Mouse (Mus musculus): ENCODE measurements at regions not wholly inside any gene's neighbourhood (a gene's known extent, or its start where the extent isn't known, plus 50 kb on each side); places are given as distances from the start of the nearest gene placed in this dataset.

DNA sequence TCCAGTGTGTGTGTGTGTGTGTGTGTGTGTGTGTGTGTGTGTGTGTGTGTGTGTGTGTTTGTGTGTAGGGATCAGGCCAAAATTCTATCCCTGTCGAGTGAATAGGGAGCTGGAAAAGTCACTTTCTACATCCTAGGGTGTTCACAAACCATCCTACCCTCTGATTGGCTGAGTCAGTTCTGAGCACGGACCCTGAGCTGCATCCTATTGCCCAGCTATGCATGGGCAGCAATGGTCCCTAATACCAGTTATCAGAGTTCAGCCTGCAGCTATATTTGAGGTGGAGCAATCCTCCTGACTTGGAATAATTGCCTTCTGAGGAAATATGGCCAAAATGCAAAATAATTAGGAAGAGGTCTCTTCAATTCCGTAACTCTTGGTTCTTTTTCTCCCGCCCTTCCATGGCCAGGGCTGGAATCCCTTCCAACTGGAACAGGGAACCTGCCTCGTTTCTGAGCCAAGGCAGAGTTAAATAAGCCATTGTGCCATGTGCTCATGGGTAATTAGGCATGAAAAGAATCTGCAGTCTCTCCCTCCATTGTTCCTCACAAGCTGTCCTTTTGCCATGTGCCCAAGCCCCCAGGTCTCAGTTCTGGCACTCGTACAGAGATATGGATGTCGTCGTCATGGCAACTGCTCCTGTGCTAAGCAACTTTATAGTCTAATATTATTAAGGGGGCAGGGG, 141.5 kb upstream of the Ubash3b start:
- no peak for DNase-seq

GRCm38 (mm10) chr9:41286145-41286468, 124.6 kb upstream of the Ubash3b start:
- no peak for DNase-seq

DNA sequence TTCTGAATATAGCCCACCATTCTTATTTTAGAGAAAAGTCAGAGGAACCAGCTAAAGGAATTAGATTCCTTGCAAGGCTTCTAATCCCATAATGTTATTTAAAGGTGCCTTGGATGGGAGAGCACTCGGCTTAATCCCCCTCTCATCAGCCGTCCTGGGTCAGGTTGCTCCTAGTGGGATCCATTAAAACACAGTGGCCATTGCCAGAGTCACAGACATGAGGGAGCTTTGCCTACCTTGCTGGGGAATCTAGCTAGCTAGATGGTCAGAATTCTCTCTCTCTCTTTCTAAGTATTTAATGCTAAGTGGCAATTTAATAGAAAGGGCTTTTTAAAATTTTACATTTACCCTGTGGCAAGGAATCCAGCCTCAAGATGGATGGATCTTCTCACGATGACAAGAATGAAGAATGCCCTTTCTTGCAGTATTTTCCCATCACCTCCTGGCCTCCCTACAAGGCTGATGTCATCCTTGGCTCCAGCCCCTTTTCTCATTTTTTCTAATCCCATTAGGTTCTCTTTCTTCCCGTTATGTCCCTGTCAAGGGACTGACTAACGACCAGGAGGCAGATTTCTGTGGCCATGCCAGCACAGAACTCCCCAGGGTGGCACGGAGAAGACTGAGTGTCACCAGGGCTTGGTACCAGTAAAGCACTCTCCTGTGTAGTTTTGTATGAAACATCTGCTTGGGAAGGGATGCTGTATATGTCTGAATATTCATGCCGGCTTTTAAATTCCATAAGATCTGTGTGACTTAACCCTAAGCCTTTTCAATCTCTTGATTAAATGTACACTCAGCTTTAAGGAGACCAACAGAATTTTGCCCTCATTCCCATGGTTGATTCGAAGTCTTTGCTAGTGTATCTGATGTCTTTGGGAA, 124.0 kb upstream of the Ubash3b start:
- DNase-seq: no peak

- no peak for DNase-seq
Measured at GRCm38 (mm10) chr9:41277726-41278125, 116.2 kb upstream of the Ubash3b start.

DNA sequence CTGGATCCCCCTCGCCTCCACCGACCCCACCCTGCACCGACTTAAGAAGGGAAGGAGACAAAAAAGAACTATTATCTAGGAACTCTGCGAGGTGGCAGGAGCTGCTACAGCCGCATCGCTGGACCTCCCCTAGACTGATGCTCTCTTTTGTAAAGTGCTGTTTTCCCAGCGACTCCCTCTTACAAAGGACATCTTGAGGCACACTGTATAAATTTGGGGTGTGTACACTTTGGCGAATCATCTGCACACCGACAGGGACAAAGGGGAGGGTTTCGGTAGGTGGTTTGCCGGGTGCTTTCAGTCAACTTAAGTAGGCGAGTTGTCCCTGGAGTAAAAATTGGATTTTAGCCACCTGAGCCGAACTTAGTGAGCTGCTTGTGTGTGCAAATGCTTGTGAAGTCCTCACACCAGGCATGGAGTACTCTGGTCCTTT, 112.4 kb upstream of the Ubash3b start:
- DNase-seq: no peak

DNA sequence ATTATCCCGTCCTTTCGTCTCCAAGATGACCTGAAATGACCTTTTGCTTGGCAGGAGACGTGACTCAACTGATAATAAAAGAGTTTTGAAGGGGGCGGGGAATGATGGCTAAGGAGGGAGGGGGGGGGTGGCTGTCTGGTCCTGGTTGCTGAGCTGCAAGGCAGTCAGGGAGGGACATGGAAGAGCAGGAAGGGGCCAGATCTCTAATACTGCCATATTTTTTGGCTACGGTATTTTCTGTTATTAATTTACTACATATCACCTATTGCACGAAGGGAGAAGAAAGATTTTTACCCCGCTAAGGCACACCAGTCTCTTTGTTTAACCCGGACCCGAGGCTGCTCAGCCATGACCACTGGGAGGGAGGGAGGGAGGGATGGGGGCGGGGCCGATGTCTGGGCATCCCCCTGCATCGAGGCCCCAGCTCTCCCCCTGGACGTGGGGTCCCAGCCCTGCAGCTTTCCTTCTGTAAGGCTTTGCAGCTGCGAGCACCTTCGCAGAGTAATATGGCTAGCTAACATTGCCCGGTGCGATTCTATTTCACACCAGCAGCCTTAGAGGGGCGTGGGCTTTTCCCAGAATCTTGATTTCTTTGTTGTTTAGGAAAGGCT, 111.8 kb upstream of the Ubash3b start:
- peak; percentile 42 for DNase-seq

DNA sequence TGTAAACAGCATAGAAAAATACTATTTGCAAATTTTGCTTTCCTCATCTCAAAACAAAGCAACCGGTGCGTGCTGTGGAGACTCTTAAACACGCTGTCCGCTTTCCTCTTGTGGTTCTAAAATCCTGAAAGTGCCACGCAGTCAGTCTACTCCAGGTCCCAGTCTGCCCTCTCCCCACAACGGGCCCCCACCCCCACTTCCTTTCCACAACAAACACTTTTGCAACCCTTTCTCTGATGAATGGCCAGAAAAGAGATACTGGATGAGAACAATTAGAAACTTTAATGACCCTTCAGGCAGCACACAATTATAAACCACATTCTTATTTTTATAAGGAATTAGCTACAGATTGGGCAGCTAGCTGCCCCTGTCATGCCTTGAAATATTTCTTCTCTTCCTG, 111.1 kb upstream of the Ubash3b start:
- DNase-seq: no peak

DNA sequence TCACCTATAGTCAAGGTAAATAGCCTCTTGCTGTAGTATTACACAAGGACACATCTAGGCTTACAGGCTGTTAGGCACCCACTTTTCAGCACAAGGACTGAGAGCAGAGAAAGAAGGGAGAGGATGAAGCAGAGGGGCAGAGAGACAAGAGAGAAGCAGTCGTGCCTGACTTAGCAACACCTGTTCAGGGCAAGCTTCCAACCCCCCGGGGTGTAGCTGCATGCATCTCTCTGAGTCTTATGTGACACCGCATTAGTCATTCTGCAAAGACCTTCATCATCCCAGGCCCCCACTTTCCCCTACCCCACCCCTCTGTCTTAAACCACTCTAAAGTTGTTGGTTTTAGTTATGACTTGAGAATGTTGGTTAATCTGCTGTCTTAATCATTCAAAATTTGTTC, 106.6 kb upstream of the Ubash3b start:
- no peak for DNase-seq

GRCm38 (mm10) chr9:41264485-41264884, 103.0 kb upstream of the Ubash3b start:
- no peak for DNase-seq

- DNase-seq: no peak
Measured at GRCm38 (mm10) chr9:41257244-41257643, 95.7 kb upstream of the Ubash3b start.

DNA sequence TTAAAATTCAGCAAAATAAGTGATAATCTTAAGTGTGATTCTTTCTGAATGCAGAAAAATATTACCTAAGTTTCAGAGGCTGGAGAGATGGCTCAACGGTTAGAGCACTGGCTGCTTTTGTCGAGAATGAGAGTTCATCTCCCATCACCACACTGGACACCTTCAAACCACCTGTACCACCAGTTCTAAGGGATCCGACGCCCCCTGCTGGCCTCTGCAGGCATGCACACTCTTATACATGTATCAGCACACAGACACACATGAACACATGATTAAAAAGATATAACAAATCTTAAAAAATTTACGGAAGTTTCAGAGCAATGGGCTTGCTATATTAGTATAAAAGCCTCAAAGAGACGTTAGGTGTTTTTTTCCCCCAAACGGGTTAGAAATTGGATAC, 80.9 kb upstream of the Ubash3b start:
- DNase-seq: no peak

DNA sequence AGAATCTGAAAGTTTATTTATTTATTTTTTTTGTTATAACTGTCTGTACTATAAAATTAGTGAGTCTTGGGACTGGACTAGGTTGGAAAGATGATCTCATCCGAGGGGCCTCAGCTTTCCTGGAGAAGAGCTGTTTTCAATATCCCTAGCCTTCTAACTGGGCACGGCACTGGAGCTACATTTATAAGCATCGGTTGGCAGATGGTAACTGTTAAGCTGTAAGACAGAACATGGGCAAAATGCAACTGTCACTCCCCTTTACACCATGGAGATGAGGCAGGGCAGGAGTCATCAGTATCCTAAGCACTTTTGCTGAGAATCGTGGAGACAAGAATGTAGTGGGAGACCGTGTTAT, 77.6 kb upstream of the Ubash3b start:
- no peak for DNase-seq

GRCm38 (mm10) chr9:41238395-41239096, 77.0 kb upstream of the Ubash3b start:
- no peak for DNase-seq

DNA sequence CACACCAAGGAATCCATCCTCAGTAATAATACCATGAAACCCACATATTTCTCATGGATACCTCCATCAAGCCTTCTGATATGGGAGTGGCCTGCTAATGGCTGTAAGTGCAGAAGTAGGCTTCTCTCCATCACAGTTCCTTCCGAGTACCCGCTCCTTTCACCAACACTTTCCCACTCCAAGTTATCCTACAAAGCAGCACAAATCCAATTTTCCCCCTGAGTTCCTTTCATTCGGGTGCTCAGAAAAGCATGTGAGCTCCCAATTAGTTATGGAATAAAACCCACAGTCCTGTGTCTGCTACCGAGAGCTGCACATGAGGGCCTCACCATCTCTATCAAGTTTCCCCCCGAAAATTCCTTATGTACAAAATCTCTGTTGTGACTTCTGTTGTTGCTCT, 75.8 kb upstream of the Ubash3b start:
- DNase-seq: no peak

GRCm38 (mm10) chr9:41229225-41229582, 67.7 kb upstream of the Ubash3b start:
- DNase-seq: no peak

DNA sequence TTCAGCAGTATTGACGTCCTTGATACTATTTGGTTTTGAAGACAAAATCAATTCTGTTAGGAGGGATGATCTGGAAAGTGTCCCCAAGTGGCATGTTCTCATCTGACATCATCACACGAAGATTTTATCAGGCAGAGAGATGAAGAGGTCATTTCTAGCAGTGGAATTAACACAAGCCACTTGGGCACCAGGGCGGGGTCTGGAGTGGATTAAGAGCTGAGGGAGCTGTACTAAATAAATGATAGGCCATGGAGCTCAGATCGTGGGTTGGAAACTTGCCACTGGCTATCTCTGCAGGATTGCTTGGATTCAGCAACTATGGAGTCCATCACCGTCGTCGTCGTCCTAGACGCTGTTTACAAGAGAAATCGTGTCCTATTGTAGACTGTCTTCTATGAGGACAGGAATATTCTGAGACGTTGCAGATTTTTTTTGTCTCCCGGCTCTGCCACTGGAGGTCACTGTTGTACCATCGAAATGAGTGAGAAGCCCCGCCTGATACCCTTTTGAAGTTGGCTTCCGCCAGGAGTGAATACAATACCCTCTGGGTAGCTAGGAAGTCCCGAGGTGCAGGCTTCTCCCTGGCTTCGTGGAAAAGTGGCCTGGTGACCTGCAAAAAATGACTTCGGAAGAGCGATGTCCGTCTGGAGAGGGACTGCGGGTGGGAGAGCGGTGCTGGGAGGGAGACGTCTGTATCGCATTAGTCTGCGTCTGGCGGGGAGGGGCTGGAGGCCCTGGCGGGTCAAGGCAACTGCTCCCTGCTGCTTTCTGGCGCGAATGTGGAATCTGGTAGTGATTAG, 67.1 kb upstream of the Ubash3b start:
- peak; percentile 86 for DNase-seq

GRCm38 (mm10) chr9:41223406-41223805, 61.9 kb upstream of the Ubash3b start:
- DNase-seq: no peak

DNA sequence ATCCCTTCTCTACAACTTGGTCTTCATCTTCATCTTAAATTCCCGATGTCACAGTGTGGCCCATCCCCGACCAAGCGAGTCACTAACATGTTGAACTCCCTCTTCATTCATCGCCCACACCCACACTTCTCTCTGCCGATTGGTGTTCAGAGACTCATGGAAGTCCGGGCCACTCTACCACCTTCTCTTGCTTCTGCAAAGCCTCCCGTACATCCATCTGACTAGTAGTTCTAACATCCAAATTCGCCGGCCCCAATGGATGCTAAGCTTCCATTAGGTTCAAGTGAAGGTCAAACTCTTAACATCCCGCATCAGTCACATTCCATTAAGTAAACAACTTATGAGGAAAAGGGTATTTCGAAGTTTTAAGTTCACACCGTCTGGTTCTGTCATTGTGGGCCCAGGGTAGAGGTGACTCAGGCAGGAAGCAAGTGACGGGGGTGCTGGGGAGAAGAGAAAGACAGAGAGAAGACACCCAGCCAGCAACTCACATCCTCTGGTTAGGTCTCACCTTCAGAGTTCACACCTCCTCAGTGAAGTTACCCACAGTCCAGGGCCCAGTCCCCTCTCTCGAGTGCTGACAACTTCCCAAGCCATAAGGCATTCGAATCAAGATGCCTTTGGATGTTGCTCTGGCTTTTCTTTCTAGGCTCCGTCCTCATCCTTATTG, 61.0 kb upstream of the Ubash3b start:
- DNase-seq: no peak

GRCm38 (mm10) chr9:41221110-41221790, 59.8 kb upstream of the Ubash3b start:
- DNase-seq: no peak

DNA sequence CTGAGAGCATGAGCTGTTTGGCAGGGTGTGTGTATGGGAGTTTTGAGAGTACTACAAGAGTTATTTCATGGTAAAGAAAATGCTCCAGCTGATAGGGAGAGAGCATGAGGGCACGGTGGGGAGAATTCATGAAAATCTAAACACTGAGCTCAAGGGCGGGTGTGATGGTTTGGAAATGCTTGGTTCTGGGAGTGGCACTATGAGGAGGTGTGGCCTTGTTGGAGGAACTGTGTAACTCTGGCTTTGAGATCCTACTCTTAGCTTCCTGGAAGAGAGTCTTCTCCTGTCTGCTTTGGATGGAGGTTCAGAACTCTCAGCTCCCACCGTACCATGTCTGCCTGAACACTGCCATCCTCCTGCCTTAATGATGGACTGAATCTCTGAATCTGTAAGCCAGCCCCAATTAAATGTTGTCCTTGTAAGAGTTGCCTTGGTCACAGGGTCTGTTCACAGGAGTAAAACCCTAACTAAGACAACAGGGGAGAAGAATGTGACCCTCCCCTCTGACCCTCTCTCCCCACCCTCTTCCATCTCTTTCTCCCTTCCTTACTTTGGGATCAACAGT, 58.7 kb upstream of the Ubash3b start:
- DNase-seq: no peak

GRCm38 (mm10) chr9:41218702-41219101, 57.2 kb upstream of the Ubash3b start:
- DNase-seq: no peak
